Mouse (Mus musculus) spleen, adult 2 months (tissue): Measurements from ENCODE around the gene Grcc10. TPM values are rescaled to one million over a fixed set of nuclear protein-coding genes. Genes with fewer than 3 reads are reported as not detected.

Experiments
- DNase-seq, 2 experiments: peaks; one replicate each; pipeline versions ENCODE4 v3.0.0 to v3.0.0-alpha.2; 2012 to 2021; ENCODE audit warnings: low spot score in 2 of 2, low read depth in 1 of 2
- H3K27ac ChIP-seq: fragments of 200-500 bp; 2 replicates; pipeline ENCODE4 v1.5.1; 2012; ENCODE audit warnings: low read length, inconsistent platforms; ENCODE audit not compliant: insufficient read depth
- H3K27me3 ChIP-seq: fragments of 200-500 bp; 2 replicates; pipeline ENCODE4 v1.6.1; 2012; ENCODE audit warnings: mild to moderate bottlenecking, moderate library complexity, low read length, inconsistent platforms; ENCODE audit not compliant: control insufficient read depth, insufficient read depth
- H3K36me3 ChIP-seq: fragments of 200-500 bp; 2 replicates; pipeline ENCODE4 v1.6.1; 2012; ENCODE audit warnings: mild to moderate bottlenecking, low read length, inconsistent platforms; ENCODE audit not compliant: control insufficient read depth, insufficient read depth
- H3K4me1 ChIP-seq: fragments of 200-500 bp; 2 replicates; pipeline ENCODE4 v1.6.1; 2011; ENCODE audit warnings: inconsistent platforms; ENCODE audit not compliant: control insufficient read depth, insufficient read depth, insufficient read length
- H3K4me3 ChIP-seq: fragments of 200-500 bp; 2 replicates; pipeline ENCODE4 v1.5.1; 2011; ENCODE audit warnings: mild to moderate bottlenecking, inconsistent platforms; ENCODE audit not compliant: insufficient read depth, insufficient read length; ENCODE audit errors: extremely low read depth
- CTCF ChIP-seq: fragments of 200-500 bp; IDR thresholded peaks from 2 replicates; pipeline ENCODE4 v1.5.1; 2011; ENCODE audit warnings: mild to moderate bottlenecking, inconsistent platforms; ENCODE audit not compliant: insufficient read depth, insufficient read length, insufficient replicate concordance; ENCODE audit errors: extremely low read depth
- POLR2A ChIP-seq: fragments of 200-500 bp; IDR thresholded peaks from 2 replicates; pipeline ENCODE4 v1.6.1; 2011; ENCODE audit warnings: low read depth, low read length, inconsistent platforms
- WGBS: fragments of 180-500 bp; shearing (Covaris S2); methylation state at CpG from one replicate; pipeline ENCODE4 v1.1.7; 2018; 5-methylcytosine and 5-hydroxymethylcytosine counted together
- polyA plus RNA-seq: library from polyadenylated mRNA; depleted of rRNA; stranded (reverse); fragments of >200 nt; gene quantifications from 2 replicates; pipeline ENCODE4 v1.2.3, GENCODE M21; 2012

Grcc10 gene
- polyA plus RNA-seq, 1 experiment, result 209 TPM

GRCm38 (mm10) chr6:124702784-124703103 lies 38.4 kb downstream of the Grcc10 start:
- WGBS, result 54% methylated on average over 3 of the region's 3 CpGs
- TF ChIP-seq POLR2A (no peak), CTCF (peak; percentile 71; the same call in 1 of the 2 replicates)
- no peak overlapping the region for H3K4me3 ChIP-seq
- H3K27me3 ChIP-seq, result no peaks in the 10 kb centered on the region
- H3K4me1 ChIP-seq, result no peaks in the 10 kb centered on the region; the same call in 1 of the 2 replicates
- peak; percentile 51 to 79 for DNase-seq
- peaks cover 22% of the 10 kb centered on the region for H3K36me3 ChIP-seq
- H3K27ac ChIP-seq, result no peak overlapping the region

GRCm38 (mm10) chr6:124702102-124702783 lies 38.9 kb downstream of the Grcc10 start:
- no peak for TF ChIP-seq POLR2A
- TF ChIP-seq CTCF, result no peak
- H3K27ac ChIP-seq, result no peak overlapping the region
- no peaks in the 10 kb centered on the region; the same call in 1 of the 2 replicates for H3K4me1 ChIP-seq
- whole genome bisulfite sequencing, result 91% methylated on average over 17 of the region's 17 CpGs
- H3K27me3 ChIP-seq, result no peaks in the 10 kb centered on the region
- no peak for DNase-seq
- H3K36me3 ChIP-seq, result peaks cover 22% of the 10 kb centered on the region
- H3K4me3 ChIP-seq, result no peak overlapping the region

- H3K27ac ChIP-seq, result no peak overlapping the region
- WGBS, result 95% methylated on average over 8 of the region's 8 CpGs
- peak; percentile 15; the same call in 1 of the 2 replicates for TF ChIP-seq CTCF
- TF ChIP-seq POLR2A, result no peak
- H3K4me3 ChIP-seq, result no peak overlapping the region
- no peaks in the 10 kb centered on the region for H3K27me3 ChIP-seq
- DNase-seq, result peak in 1 of 2 experiments; percentile 50
- H3K4me1 ChIP-seq, result no peaks in the 10 kb centered on the region; the same call in 1 of the 2 replicates
- H3K36me3 ChIP-seq, result peaks cover 22% of the 10 kb centered on the region
These were observed 39.8 kb downstream of the Grcc10 start for GRCm38 (mm10) chr6:124701338-124701737.

GRCm38 (mm10) chr6:124699962-124700610 lies 41.1 kb downstream of the Grcc10 start:
- Histone ChIP-seq H3K27ac (no peak overlapping the region), H3K36me3 (peaks cover 19% of the 10 kb centered on the region), H3K4me3 (no peak overlapping the region), H3K27me3 (no peaks in the 10 kb centered on the region), H3K4me1 (no peaks in the 10 kb centered on the region; the same call in 1 of the 2 replicates)
- WGBS, result 87% methylated on average over 11 of the region's 11 CpGs
- TF ChIP-seq POLR2A, result no peak
- TF ChIP-seq CTCF, result no peak
- no peak for DNase-seq

- no peaks in the 10 kb centered on the region for H3K27me3 ChIP-seq
- H3K4me1 ChIP-seq, result no peaks in the 10 kb centered on the region; the same call in 1 of the 2 replicates
- H3K4me3 ChIP-seq, result no peak overlapping the region
- H3K36me3 ChIP-seq, result peaks cover 13% of the 10 kb centered on the region
- no peak overlapping the region for H3K27ac ChIP-seq
- TF ChIP-seq CTCF (no peak), POLR2A (no peak)
- no peak for DNase-seq
- WGBS, result 91% methylated on average over 4 of the region's 4 CpGs
These were observed 41.8 kb downstream of the Grcc10 start for GRCm38 (mm10) chr6:124699366-124699765.

GRCm38 (mm10) chr6:124698751-124699150 lies 42.4 kb downstream of the Grcc10 start:
- Histone ChIP-seq H3K4me3 (no peak overlapping the region), H3K27me3 (no peaks in the 10 kb centered on the region), H3K4me1 (no peaks in the 10 kb centered on the region; the same call in 1 of the 2 replicates), H3K27ac (no peak overlapping the region), H3K36me3 (peaks cover 9% of the 10 kb centered on the region)
- no peak for TF ChIP-seq CTCF
- TF ChIP-seq POLR2A, result no peak
- WGBS, result 93% methylated on average over 6 of the region's 6 CpGs
- no peak for DNase-seq
